Mouse (Mus musculus): ENCODE data around the gene Angptl7. TPM values are rescaled to one million over a fixed set of nuclear protein-coding genes. Genes with fewer than 3 reads are reported as not detected.

The Angptl7 gene
- polyA plus RNA-seq, 1 experiment from 2014 or later, result 0.43 TPM

GRCm38 (mm10) chr4:148464301-148464700 is 36.0 kb downstream of the Angptl7 start:
- no peak for ATAC-seq (ENCODE audit: low read depth)
- H3K27ac ChIP-seq (replicated peaks), result no peak overlapping the region
- H3K4me2 ChIP-seq, result no peak overlapping the region
- no peak overlapping the region for H3K4me3 ChIP-seq
- no peaks in the 10 kb centered on the region for H3K9me3 ChIP-seq
- H3K9ac ChIP-seq, result no peak overlapping the region
- whole genome bisulfite sequencing, result 90% methylated on average over 12 of the region's 12 CpGs
- peaks cover 100% of the 10 kb centered on the region for H3K36me3 ChIP-seq
- peaks cover 17% of the 10 kb centered on the region; the same call in 1 of the 2 replicates for H3K4me1 ChIP-seq (replicated peaks)
- H3K27me3 ChIP-seq, result no peaks in the 10 kb centered on the region

- no peak overlapping the region for H3K4me2 ChIP-seq
- 71% methylated on average over 14 of the region's 14 CpGs for WGBS
- H3K9me3 ChIP-seq, result no peaks in the 10 kb centered on the region
- no peak for ATAC-seq (ENCODE audit: low read depth)
- H3K27ac ChIP-seq (replicated peaks), result no peak overlapping the region
- no peak overlapping the region for H3K4me3 ChIP-seq
- no peaks in the 10 kb centered on the region for H3K27me3 ChIP-seq
- H3K9ac ChIP-seq, result no peak overlapping the region
- H3K4me1 ChIP-seq (replicated peaks), result peaks cover 17% of the 10 kb centered on the region; the same call in 1 of the 2 replicates
- peaks cover 100% of the 10 kb centered on the region for H3K36me3 ChIP-seq
Observed at GRCm38 (mm10) chr4:148463208-148463960, 36.9 kb downstream of the Angptl7 start.

DNA sequence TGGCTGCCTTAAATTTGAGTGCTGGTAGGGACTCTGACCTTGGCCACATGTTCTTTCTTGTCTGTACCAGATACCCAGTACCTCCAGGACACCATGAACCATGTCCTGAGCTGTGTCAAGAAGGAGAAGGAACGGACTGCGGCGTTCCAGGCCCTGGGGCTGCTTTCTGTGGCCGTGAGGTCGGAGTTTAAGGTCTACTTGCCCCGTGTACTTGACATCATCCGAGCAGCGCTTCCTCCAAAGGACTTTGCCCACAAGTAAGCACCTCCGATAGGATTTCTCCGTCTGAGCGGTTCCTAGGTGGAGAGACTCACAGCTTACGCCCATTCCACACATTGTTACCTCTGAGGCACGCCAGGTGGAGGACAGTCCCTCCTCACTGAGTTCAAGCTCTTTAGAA is 37.5 kb downstream of the Angptl7 start:
- Histone ChIP-seq H3K4me1 (replicated peaks) (peaks cover 17% of the 10 kb centered on the region; the same call in 1 of the 2 replicates), H3K36me3 (peaks cover 100% of the 10 kb centered on the region), H3K27me3 (no peaks in the 10 kb centered on the region), H3K9me3 (no peaks in the 10 kb centered on the region), H3K4me2 (no peak overlapping the region), H3K4me3 (no peak overlapping the region), H3K9ac (no peak overlapping the region), H3K27ac (replicated peaks) (no peak overlapping the region)
- ATAC-seq (ENCODE audit: low read depth), result no peak
- 97% methylated on average over 13 of the region's 13 CpGs for WGBS

DNA sequence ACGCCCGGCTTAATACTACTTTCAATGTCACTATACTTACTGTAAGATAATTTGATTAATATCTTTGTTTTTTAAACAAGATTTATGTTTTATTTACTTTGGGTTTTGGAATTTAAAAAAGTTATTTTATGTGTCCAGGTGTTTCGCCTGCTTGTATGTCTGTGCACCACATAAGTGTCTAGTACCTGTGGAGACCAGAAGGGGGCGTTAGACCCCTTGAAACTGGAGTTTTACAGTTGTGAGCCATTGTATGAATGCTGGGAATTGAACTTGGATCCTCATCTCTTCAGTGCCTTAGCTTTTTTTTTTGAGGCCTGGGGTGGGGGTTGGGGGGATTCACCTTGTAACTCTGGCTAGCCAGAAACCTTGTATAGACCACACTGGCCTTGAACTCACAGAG is 38.5 kb downstream of the Angptl7 start:
- 81% methylated on average over 4 of the region's 4 CpGs for WGBS
- Histone ChIP-seq H3K9ac (no peak overlapping the region), H3K9me3 (no peaks in the 10 kb centered on the region), H3K36me3 (peaks cover 100% of the 10 kb centered on the region), H3K4me2 (no peak overlapping the region), H3K27ac (replicated peaks) (no peak overlapping the region), H3K4me1 (replicated peaks) (peaks cover 17% of the 10 kb centered on the region; the same call in 1 of the 2 replicates), H3K27me3 (no peaks in the 10 kb centered on the region), H3K4me3 (no peak overlapping the region)
- ATAC-seq (ENCODE audit: low read depth), result no peak

DNA sequence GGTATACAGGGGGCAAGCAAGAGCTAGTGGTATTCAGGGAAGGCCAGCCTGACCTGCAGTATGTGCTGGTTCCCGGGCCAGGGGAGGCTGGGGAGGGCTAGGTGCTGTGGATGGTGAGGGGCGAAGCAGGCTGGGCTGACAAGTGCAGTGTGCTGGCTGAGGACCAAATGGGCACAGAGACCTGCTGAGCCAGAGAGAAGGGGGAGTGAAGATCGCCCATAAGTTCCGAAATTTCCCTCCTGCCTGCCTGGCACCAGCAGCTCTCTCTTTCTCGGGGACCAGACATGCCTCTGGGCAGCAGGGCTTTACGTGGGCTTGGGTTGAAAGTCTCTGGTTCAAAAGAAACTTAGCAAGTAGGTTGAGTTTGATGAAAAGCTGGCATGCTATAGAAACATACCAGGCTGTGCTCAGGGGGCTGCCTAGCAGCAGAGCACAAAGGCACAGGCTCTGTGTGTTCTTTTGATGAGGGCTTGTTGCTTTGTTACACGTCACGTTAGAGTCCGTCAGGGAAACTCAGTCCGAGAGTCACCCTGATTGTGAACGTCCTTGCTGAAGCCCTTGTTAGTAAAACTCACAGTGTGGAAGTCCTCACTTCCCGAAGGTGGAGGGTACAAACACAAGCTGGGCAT is 39.5 kb downstream of the Angptl7 start:
- H3K9ac ChIP-seq, result no peak overlapping the region
- peak; percentile 86 for ATAC-seq (ENCODE audit: low read depth)
- H3K9me3 ChIP-seq, result no peaks in the 10 kb centered on the region
- no peak overlapping the region for H3K4me3 ChIP-seq
- H3K4me1 ChIP-seq (replicated peaks), result peaks cover 17% of the 10 kb centered on the region; the same call in 1 of the 2 replicates
- no peaks in the 10 kb centered on the region for H3K27me3 ChIP-seq
- H3K36me3 ChIP-seq, result peaks cover 100% of the 10 kb centered on the region
- H3K27ac ChIP-seq (replicated peaks), result peak overlapping the region; percentile 54
- 47% methylated on average over 12 of the region's 12 CpGs for WGBS
- H3K4me2 ChIP-seq, result no peak overlapping the region

GRCm38 (mm10) chr4:148455477-148456025 is 44.7 kb downstream of the Angptl7 start:
- Histone ChIP-seq H3K27me3 (no peaks in the 10 kb centered on the region), H3K36me3 (peaks cover 85% of the 10 kb centered on the region), H3K27ac (replicated peaks) (no peak overlapping the region), H3K9me3 (no peaks in the 10 kb centered on the region), H3K9ac (no peak overlapping the region), H3K4me3 (no peak overlapping the region), H3K4me1 (replicated peaks) (peaks cover 19% of the 10 kb centered on the region), H3K4me2 (no peak overlapping the region)
- 93% methylated on average over 5 of the region's 5 CpGs for WGBS
- no peak for ATAC-seq (ENCODE audit: low read depth)

- 91% methylated on average over 11 of the region's 11 CpGs for WGBS
- no peaks in the 10 kb centered on the region for H3K27me3 ChIP-seq
- H3K4me1 ChIP-seq (replicated peaks), result peaks cover 25% of the 10 kb centered on the region
- H3K9me3 ChIP-seq, result no peaks in the 10 kb centered on the region
- H3K36me3 ChIP-seq, result peaks cover 67% of the 10 kb centered on the region
- no peak overlapping the region for H3K9ac ChIP-seq
- no peak overlapping the region for H3K4me2 ChIP-seq
- ATAC-seq (ENCODE audit: low read depth), result no peak
- no peak overlapping the region for H3K27ac ChIP-seq (replicated peaks)
- no peak overlapping the region for H3K4me3 ChIP-seq
Observed at GRCm38 (mm10) chr4:148453707-148454106, 46.6 kb downstream of the Angptl7 start.

DNA sequence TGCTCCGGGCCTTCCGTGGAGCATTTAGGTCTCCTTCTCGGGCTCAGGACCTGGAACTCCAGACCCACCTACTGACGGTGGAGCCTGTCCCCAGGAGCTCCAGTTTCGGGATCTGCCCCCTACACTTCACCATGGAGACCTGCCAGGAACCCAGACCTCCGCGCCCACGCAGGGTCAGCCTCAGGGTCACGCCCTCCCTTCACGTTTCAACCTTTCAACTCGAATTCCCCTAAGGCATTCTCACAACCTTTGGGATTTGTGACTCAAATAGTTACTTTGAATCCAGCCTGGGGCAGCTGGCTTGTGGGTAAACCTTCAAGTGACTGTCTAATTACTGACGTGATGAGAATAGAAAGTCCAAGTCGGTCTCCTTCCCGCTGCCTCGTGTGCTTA is 51.4 kb downstream of the Angptl7 start:
- WGBS, result under 1% methylated on average over 15 of the region's 15 CpGs
- Histone ChIP-seq H3K9me3 (no peaks in the 10 kb centered on the region), H3K9ac (peak overlapping the region; percentile 89), H3K36me3 (peaks cover 18% of the 10 kb centered on the region), H3K27ac (replicated peaks) (peak overlapping the region; percentile 83), H3K4me2 (peak overlapping the region; percentile 82), H3K4me1 (replicated peaks) (peaks cover 43% of the 10 kb centered on the region), H3K27me3 (no peaks in the 10 kb centered on the region), H3K4me3 (peak overlapping the region; percentile 93)
- ATAC-seq (ENCODE audit: low read depth), result peak; percentile 2; the same call in 1 of the 2 replicates

DNA sequence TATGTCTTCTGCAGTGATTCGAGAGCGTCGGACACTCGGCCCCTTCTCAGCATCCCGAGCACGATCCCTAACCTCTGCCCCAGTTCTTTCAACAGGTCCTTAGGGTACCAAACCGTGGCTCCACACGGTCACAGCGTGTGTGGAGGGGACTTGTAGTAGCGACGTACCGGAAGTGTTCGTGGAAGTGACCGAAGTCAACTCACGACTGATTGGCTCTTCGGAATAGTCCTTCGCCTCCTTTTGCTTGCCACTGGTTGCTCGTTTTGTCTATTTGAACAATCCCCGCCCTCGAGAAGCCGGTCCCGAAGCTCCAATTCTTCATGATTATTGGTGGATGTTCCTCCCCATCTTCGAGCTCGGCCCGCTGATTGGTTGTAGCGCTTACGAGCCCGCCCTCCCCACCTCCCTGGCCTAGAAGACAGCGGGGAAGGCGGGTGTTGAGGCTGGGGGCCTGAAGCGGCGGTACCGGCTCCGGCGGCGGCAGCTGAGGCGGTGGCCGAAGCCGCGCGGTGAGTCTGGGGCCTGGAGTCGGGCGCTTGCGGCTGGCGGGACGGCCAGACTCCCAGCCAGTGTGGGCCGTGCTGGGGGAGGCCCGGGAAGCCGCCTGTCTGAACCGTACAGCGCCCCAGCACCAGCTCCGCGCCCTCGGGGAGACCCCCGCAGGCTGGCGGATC is 51.9 kb downstream of the Angptl7 start, which contains the start of gene Mtor:
Gene Mtor (plus strand): TSS at position 433 of the 674 bp plus-strand sequence.
- Histone ChIP-seq H3K36me3 (peaks cover 13% of the 10 kb centered on the region), H3K9me3 (no peaks in the 10 kb centered on the region), H3K4me2 (peak within 1 kb of the TSS; percentile 82), H3K4me1 (replicated peaks) (peaks cover 48% of the 10 kb centered on the region), H3K27ac (replicated peaks) (peak within 1 kb of the TSS; percentile 83), H3K27me3 (no peaks in the 10 kb centered on the region), H3K9ac (peak within 1 kb of the TSS; percentile 89), H3K4me3 (peak within 1 kb of the TSS; percentile 93)
- peak; percentile 97 for ATAC-seq (ENCODE audit: low read depth)
- under 1% methylated on average over 55 of the region's 56 CpGs for WGBS

Measured in neural tube, embryonic 13.5 days (tissue).